Mouse (Mus musculus) megakaryocyte, embryonic 14.5 days (primary cell): Measurements from ENCODE around the gene Smim27.

Experiments used
- FLI1 ChIP-seq: IDR thresholded peaks from 2 replicates; pipeline ENCODE4 v1.6.1; 2012; ENCODE audit warnings: low read length, inconsistent platforms, mixed read lengths
- GATA1 ChIP-seq: IDR thresholded peaks from 3 replicates; pipeline ENCODE4 v1.6.1; 2012; ENCODE audit warnings: mixed read lengths, low read length, inconsistent platforms, borderline replicate concordance

DNA sequence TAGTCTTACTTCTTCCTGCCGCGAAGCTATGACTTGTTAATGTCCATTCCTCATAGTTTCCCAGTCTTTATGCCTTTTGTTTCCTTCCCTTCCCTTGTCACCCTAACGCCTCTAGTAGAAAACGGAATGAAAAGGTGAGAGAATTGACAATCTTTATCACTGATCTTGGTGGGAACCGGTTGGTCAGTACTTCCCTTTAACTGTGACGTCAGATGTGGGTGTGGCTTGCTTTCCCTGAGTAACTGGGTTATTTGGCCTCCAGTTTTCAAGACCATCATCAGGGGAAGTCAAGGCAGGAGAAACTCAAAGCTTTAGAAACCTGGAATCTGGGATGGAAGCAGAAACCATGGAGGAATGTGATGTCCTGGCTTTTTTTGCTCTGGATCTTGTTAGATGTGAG lies 27.5 kb upstream of the Smim27 start:
- TF ChIP-seq FLI1 (no peak), GATA1 (no peak)
